Mouse (Mus musculus): Measurements from ENCODE around the gene Flt4.

Flt4 gene

DNA sequence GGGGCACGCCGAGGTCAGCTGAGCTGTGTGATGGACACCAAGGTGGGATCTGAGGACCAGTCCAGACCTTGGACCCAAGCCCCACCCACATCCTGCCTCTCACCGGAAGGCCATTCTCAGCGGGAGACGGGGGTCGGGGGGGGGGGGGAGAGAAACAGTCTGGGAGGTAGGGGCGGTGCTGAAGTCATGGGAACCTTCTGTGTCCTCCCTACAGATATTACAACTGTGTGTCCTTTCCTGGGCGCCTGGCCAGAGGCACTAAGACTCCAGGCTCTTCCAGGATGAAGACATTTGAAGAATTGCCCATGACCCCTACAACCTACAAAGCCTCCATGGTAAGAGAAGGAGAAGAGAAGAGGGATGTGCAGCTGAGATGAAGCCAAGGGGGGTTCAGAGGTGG, 36.6 kb downstream of the Flt4 start:
- no peak for DNase-seq (ENCODE audit: low spot score in 2 of 2)

- DNase-seq (ENCODE audit: low spot score in 2 of 2) = no peak
Measured at GRCm38 (mm10) chr11:49650113-49650993, 41.3 kb downstream of the Flt4 start.

GRCm38 (mm10) chr11:49650994-49651761, 42.1 kb downstream of the Flt4 start:
- no peak for DNase-seq (ENCODE audit: low spot score in 2 of 2)

- no peak for DNase-seq (ENCODE audit: low spot score in 2 of 2)
Measured at GRCm38 (mm10) chr11:49651762-49652322, 42.8 kb downstream of the Flt4 start.

- DNase-seq (ENCODE audit: low spot score in 2 of 2) = peak; percentile 51 to 77
Measured at GRCm38 (mm10) chr11:49652401-49653078, 43.5 kb downstream of the Flt4 start.

GRCm38 (mm10) chr11:49653079-49653408, 44.0 kb downstream of the Flt4 start:
- no peak for DNase-seq (ENCODE audit: low spot score in 2 of 2)

GRCm38 (mm10) chr11:49654651-49655050, 45.6 kb downstream of the Flt4 start:
- DNase-seq (ENCODE audit: low spot score in 2 of 2) = no peak

DNA sequence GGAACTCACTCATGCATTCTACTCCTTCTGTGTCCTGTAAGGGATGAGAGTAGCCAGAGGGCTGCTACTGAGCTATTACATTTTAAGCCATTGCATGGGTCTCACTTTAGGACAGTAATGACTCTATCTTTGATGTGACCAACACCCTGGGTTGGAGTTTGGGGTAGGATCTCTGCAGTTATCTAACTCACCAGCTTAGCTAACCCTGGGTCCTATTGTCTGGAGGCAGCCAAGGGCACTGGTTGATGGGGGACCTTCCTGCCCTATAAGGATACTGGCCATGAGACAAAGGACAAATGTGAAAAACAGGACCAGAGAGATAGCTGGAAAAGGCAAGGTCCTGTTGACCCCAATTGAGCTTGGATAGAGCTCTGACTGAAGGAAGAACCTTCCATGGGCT, 46.4 kb downstream of the Flt4 start:
- no peak for DNase-seq (ENCODE audit: low spot score in 2 of 2)

DNA sequence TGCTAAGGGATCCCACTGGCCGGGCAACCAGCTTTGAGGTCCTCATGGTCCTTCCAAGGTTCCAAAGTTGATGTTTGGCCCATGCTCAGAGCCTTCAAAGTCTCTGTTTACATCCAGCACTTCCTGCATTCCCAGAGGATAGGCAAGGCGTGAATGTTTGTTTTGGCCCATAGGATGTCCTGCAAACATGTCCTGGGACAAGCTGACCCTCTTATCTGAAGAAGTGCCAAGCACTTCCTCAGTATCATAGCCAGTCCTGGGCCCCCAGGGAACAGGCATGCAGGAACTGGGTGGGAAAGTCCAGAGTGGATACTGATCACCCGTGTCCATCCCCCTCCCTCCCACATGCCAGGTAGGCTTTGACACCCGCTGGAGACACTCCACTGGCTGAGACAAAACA, 49.0 kb downstream of the Flt4 start:
- DNase-seq (ENCODE audit: low spot score in 2 of 2) = no peak

DNA sequence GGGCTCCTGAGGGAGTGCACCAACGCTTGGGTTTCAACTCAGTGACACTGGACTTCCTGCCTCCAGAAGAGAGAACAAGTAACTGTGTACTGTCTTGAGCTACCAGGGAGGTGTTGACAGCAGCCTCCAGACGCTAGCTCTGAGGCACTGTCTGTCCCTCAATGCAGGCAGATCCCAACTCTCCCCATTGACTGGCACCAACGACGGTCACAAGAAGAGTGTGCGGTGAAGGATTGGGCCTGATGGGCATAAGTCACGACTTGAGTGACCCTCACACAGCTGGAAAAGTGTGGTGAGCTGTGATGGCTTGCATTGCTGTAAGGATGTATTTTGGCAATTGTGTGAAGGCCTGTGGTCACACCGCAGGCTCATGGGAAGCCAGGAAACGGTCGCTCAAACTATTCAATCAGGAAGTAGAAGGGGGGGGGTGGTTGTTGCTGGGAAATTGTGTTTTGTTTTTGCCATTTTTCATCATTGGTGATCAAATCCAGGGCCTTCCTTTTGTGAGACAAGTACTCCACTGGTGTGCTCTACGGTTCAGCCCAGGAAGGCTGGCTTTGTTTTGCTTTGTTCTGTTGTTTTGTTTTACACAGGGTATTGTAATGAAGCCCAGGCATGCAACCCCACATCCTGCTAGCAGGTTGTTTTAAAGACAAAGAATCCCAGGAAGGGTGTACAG, 49.9 kb downstream of the Flt4 start:
- no peak for DNase-seq (ENCODE audit: low spot score in 2 of 2)

DNA sequence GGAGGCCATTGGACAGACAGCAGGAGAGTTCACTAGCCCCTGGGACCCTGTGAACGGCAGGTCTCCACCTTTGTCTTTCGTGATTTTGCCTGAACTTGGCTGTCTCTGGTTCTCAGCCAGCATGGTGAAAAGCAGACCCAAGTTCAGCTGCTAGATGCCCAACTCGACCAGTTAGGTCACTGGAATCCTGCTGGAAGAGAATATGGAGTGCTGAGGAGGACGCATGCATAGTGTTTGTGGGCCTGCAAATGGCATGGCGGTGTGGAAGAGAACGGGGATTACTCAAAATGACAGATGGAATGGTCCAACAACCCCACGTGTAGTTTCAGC, 50.4 kb downstream of the Flt4 start:
- DNase-seq (ENCODE audit: low spot score in 2 of 2) = no peak

GRCm38 (mm10) chr11:49662292-49662780, 53.3 kb downstream of the Flt4 start:
- no peak for DNase-seq (ENCODE audit: low spot score in 2 of 2)

- DNase-seq (ENCODE audit: low spot score in 2 of 2) = no peak
Measured at GRCm38 (mm10) chr11:49663310-49663709, 54.2 kb downstream of the Flt4 start, which contains the start of gene Scgb3a1. Scgb3a1 (plus strand) TSS chr11:49663610.

DNA sequence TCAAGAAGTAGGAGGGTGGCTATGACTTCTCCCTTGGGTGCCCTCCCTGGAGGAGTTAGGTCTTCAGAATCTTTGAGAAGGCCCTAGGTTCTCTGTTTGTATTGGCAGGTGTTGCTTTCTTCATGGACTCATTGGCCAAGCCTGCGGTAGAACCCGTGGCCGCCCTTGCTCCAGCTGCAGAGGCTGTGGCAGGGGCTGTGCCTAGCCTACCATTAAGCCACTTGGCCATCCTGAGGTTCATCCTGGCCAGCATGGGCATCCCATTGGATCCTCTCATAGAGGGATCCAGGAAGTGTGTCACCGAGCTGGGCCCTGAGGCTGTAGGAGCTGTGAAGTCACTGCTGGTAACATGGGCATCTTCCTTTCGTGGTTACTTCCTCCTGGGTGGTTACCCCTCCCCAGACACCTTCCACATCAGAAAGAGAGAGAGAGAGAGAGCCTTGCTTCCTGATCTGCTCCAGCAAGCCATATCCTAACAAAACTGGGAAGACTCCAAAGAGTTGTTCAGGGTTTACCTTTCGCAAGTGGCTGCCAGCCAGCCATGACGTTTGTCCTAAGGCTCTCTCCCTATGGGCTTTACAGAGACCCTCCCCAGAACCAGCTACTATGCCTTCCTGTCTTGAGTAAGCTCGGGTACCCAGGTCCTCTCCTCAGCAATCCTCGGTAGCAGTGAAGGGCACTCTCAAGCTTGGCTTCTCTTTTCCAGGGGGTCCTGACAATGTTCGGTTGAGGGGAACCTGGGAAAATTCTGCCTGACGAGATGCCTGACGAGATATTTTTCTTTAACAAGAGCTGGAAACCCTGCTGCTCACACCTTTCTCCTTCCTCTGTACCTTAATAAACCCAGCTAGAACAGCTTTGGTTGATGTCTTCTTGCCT, 55.4 kb downstream of the Flt4 start:
- DNase-seq (ENCODE audit: low spot score in 2 of 2) = no peak

DNA sequence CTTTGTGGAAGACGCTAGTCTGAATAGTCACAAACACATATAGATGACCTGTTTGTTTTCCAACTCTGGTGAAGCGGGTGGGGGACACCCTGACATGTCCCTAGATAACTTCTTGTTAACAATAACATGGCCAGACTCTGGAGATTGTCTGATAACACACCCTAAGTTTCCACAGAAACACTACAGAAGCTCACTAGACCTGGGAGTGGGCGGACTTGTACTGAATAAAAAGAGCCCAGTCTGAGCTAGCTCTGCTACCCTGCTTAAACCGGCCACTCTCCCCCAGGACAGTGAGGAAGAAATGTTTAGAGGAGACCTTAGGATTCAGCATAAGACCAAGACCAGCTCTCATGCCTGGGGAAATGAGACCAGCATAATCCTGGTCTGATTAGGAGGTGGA, 56.4 kb downstream of the Flt4 start:
- DNase-seq (ENCODE audit: low spot score in 2 of 2) = no peak

DNA sequence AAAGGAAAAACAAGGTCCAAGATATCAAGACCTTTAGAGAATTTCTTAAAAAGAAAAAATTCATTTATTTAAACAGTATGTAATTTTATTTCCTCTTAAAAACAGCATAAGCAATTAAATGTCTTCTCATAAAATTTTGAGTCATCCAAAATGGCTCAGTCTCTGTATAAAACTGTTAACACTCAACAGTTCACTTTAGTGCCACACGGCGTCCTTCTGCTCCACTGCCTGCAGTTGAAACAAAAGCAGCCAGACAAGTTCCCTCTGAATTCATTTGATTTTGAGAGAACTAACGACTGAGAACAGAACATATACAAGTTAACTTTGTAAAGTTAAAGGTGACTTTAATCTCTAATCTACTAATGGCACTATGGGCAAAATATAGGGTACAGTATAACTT, 64.4 kb downstream of the Flt4 start:
- no peak for DNase-seq (ENCODE audit: low spot score in 2 of 2)

DNA sequence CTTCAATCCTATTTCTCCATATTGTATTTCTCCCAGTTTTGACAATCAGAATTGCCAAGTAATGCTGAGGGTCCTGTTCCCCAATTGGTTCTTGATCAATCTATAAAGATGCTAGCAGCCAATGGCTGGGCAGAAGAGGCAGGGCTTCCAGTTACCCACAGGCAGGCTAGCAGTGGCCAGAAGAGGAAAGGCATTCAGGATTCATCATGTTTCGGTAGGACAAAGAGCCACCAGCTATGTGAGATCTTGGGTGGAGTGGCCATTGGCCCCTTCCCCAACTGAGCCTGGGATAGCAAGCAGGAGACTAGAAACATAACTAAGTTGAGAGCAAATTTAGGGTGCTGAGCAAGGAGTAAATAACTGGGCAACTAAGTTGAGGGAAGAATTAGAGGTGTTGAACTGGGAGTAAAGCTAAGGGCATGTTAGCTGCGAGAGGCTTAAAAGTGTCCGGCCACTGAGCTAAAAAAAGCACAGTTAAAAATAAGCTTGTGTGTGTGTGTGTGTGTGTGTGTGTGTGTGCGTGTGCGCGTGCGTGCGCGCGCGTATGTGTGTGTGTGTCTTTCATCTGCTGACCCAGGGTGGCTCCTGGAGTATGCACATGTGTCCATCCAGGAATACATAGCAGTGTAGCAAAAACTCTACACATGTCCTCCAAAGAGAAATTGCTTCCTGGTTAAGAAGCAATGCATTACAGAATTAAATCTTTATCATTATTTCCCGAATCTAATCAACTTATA, 75.3 kb downstream of the Flt4 start:
- DNase-seq (ENCODE audit: low spot score in 2 of 2) = no peak

- no peak for DNase-seq (ENCODE audit: low spot score in 2 of 2)
Measured at GRCm38 (mm10) chr11:49695013-49695412, 86.0 kb downstream of the Flt4 start.

- no peak for DNase-seq (ENCODE audit: low spot score in 2 of 2)
Measured at GRCm38 (mm10) chr11:49695695-49696094, 86.6 kb downstream of the Flt4 start.

- DNase-seq (ENCODE audit: low spot score in 2 of 2) = no peak
Measured at GRCm38 (mm10) chr11:49696472-49696871, 87.4 kb downstream of the Flt4 start.
